Mouse (Mus musculus): Measurements from ENCODE around the gene Rundc3a. TPM values are rescaled to one million over a fixed set of nuclear protein-coding genes. Genes with fewer than 3 reads are reported as not detected.

Rundc3a gene
- polyA plus RNA-seq, 1 experiment, result 10.3 TPM

GRCm38 (mm10) chr11:102367504-102368280 is 25.5 kb upstream of the Rundc3a start:
- Histone ChIP-seq H3K4me2 (ENCODE audit: low read depth) (no peak overlapping the region), H3K27me3 (ENCODE audit: control insufficient read depth, insufficient read depth, insufficient read length) (peaks cover 56% of the 10 kb centered on the region), H3K36me3 (ENCODE audit: control insufficient read depth, insufficient read depth) (no peaks in the 10 kb centered on the region), H3K79me2 (ENCODE audit: control insufficient read depth, insufficient read depth) (no peaks in the 10 kb centered on the region), H3ac (ENCODE audit: control insufficient read depth, insufficient read length) (no peak overlapping the region), H3K4me3 (no peak overlapping the region)
- TF ChIP-seq SRF (IDR thresholded peaks at IDR 0.05; ENCODE audit: control insufficient read depth, insufficient read length, low read depth), result no peak
- no peak for TF ChIP-seq CEBPB (IDR thresholded peaks at IDR 0.05; ENCODE audit: insufficient read depth, poor library complexity, severe bottlenecking)
- TF ChIP-seq POLR2A (IDR thresholded peaks at IDR 0.05; ENCODE audit: insufficient read length, low read depth), result no peak
- no peak for TF ChIP-seq POLR2AphosphoS2 (IDR thresholded peaks at IDR 0.05; ENCODE audit: insufficient read length, low read depth)
- no peak for TF ChIP-seq TCF3 (IDR thresholded peaks at IDR 0.05; ENCODE audit: insufficient read length, low read depth)
- TF ChIP-seq USF1 (IDR thresholded peaks at IDR 0.05; ENCODE audit: low read depth), result no peak
- TF ChIP-seq MYOG (IDR thresholded peaks at IDR 0.05; ENCODE audit: control insufficient read depth in 1 of 3, insufficient read depth in 1 of 3, insufficient read length in 2 of 3, low read depth in 2 of 3), result no peak
- TF ChIP-seq E2F4 (IDR thresholded peaks at IDR 0.05; ENCODE audit: insufficient read depth), result no peak
- TF ChIP-seq REST (IDR thresholded peaks at IDR 0.05; ENCODE audit: insufficient read depth, insufficient read length), result no peak
- TF ChIP-seq MYOD1 (IDR thresholded peaks at IDR 0.05; ENCODE audit: control insufficient read depth in 1 of 3, insufficient read length in 2 of 3, low read depth in 2 of 3), result no peak
- TF ChIP-seq MAX (IDR thresholded peaks at IDR 0.05; ENCODE audit: low read depth), result no peak
- no peak for TF ChIP-seq TCF12 (IDR thresholded peaks at IDR 0.05; ENCODE audit: insufficient read depth, poor library complexity, severe bottlenecking)

DNA sequence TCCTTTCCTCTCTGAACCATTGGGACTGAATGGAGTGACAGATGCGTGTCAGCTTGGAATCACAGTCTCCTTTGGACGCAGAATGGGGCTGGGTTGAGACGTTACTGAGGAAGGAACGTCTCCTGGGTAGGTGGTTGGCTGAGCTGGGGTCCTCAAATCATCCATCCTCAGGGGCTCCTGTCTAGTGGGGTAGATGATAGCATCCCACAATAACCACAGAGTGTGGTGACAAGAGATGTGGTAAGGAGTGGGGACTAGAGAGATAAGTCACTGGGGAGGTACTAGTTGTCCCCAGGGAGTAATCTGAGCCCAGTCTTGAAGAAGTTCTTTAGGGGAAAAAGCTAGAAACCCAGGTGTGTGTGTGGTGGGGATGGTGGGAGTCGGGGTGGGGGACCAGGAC is 24.9 kb upstream of the Rundc3a start:
- TF ChIP-seq MYOG (IDR thresholded peaks at IDR 0.05; ENCODE audit: control insufficient read depth in 1 of 3, insufficient read depth in 1 of 3, insufficient read length in 2 of 3, low read depth in 2 of 3) (no peak), SRF (IDR thresholded peaks at IDR 0.05; ENCODE audit: control insufficient read depth, insufficient read length, low read depth) (no peak), E2F4 (IDR thresholded peaks at IDR 0.05; ENCODE audit: insufficient read depth) (no peak), USF1 (IDR thresholded peaks at IDR 0.05; ENCODE audit: low read depth) (no peak), POLR2AphosphoS2 (IDR thresholded peaks at IDR 0.05; ENCODE audit: insufficient read length, low read depth) (no peak), TCF12 (IDR thresholded peaks at IDR 0.05; ENCODE audit: insufficient read depth, poor library complexity, severe bottlenecking) (no peak), MAX (IDR thresholded peaks at IDR 0.05; ENCODE audit: low read depth) (no peak), CEBPB (IDR thresholded peaks at IDR 0.05; ENCODE audit: insufficient read depth, poor library complexity, severe bottlenecking) (no peak), TCF3 (IDR thresholded peaks at IDR 0.05; ENCODE audit: insufficient read length, low read depth) (no peak), MYOD1 (IDR thresholded peaks at IDR 0.05; ENCODE audit: control insufficient read depth in 1 of 3, insufficient read length in 2 of 3, low read depth in 2 of 3) (no peak), POLR2A (IDR thresholded peaks at IDR 0.05; ENCODE audit: insufficient read length, low read depth) (no peak), REST (IDR thresholded peaks at IDR 0.05; ENCODE audit: insufficient read depth, insufficient read length) (no peak)
- Histone ChIP-seq H3ac (ENCODE audit: control insufficient read depth, insufficient read length) (no peak overlapping the region), H3K4me2 (ENCODE audit: low read depth) (no peak overlapping the region), H3K27me3 (ENCODE audit: control insufficient read depth, insufficient read depth, insufficient read length) (peaks cover 49% of the 10 kb centered on the region), H3K79me2 (ENCODE audit: control insufficient read depth, insufficient read depth) (no peaks in the 10 kb centered on the region), H3K4me3 (no peak overlapping the region), H3K36me3 (ENCODE audit: control insufficient read depth, insufficient read depth) (no peaks in the 10 kb centered on the region)

GRCm38 (mm10) chr11:102369263-102369662 is 23.9 kb upstream of the Rundc3a start:
- Histone ChIP-seq H3K4me2 (ENCODE audit: low read depth) (no peak overlapping the region), H3K4me3 (no peak overlapping the region), H3K27me3 (ENCODE audit: control insufficient read depth, insufficient read depth, insufficient read length) (peaks cover 43% of the 10 kb centered on the region), H3ac (ENCODE audit: control insufficient read depth, insufficient read length) (no peak overlapping the region), H3K36me3 (ENCODE audit: control insufficient read depth, insufficient read depth) (no peaks in the 10 kb centered on the region), H3K79me2 (ENCODE audit: control insufficient read depth, insufficient read depth) (no peaks in the 10 kb centered on the region)
- TF ChIP-seq TCF3 (IDR thresholded peaks at IDR 0.05; ENCODE audit: insufficient read length, low read depth) (no peak), REST (IDR thresholded peaks at IDR 0.05; ENCODE audit: insufficient read depth, insufficient read length) (no peak), MYOG (IDR thresholded peaks at IDR 0.05; ENCODE audit: control insufficient read depth in 1 of 3, insufficient read depth in 1 of 3, insufficient read length in 2 of 3, low read depth in 2 of 3) (no peak), POLR2A (IDR thresholded peaks at IDR 0.05; ENCODE audit: insufficient read length, low read depth) (no peak)

DNA sequence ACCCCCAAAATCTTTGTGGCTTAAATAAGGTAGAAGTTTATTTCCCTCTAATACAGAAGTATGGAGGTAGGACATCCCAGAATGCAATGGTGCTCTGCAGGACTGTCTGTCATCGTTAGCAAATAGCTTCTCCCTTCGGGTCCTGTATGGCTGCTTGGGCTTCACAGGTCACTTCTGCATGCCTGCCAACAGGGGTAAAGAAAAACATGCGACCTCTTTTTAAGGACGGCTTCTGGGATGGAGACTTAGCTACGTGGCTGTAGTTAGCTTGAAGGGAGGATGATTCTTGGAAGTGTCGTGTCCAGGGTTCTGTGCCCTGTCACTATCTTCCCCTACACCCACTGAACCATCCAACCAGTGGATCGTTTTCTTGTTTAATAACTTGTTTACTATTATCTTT is 22.9 kb upstream of the Rundc3a start:
- H3K36me3 ChIP-seq (ENCODE audit: control insufficient read depth, insufficient read depth), result no peaks in the 10 kb centered on the region
- no peak overlapping the region for H3K4me3 ChIP-seq
- H3K4me2 ChIP-seq (ENCODE audit: low read depth), result no peak overlapping the region
- H3K27me3 ChIP-seq (ENCODE audit: control insufficient read depth, insufficient read depth, insufficient read length), result peaks cover 32% of the 10 kb centered on the region
- TF ChIP-seq REST (IDR thresholded peaks at IDR 0.05; ENCODE audit: insufficient read depth, insufficient read length) (no peak), SRF (IDR thresholded peaks at IDR 0.05; ENCODE audit: control insufficient read depth, insufficient read length, low read depth) (no peak), POLR2AphosphoS2 (IDR thresholded peaks at IDR 0.05; ENCODE audit: insufficient read length, low read depth) (no peak), MYOG (IDR thresholded peaks at IDR 0.05; ENCODE audit: control insufficient read depth in 1 of 3, insufficient read depth in 1 of 3, insufficient read length in 2 of 3, low read depth in 2 of 3) (no peak), TCF3 (IDR thresholded peaks at IDR 0.05; ENCODE audit: insufficient read length, low read depth) (no peak), MYOD1 (IDR thresholded peaks at IDR 0.05; ENCODE audit: control insufficient read depth in 1 of 3, insufficient read length in 2 of 3, low read depth in 2 of 3) (no peak), USF1 (IDR thresholded peaks at IDR 0.05; ENCODE audit: low read depth) (no peak), E2F4 (IDR thresholded peaks at IDR 0.05; ENCODE audit: insufficient read depth) (no peak), POLR2A (IDR thresholded peaks at IDR 0.05; ENCODE audit: insufficient read length, low read depth) (no peak), MAX (IDR thresholded peaks at IDR 0.05; ENCODE audit: low read depth) (no peak), CEBPB (IDR thresholded peaks at IDR 0.05; ENCODE audit: insufficient read depth, poor library complexity, severe bottlenecking) (no peak), TCF12 (IDR thresholded peaks at IDR 0.05; ENCODE audit: insufficient read depth, poor library complexity, severe bottlenecking) (no peak)
- no peaks in the 10 kb centered on the region for H3K79me2 ChIP-seq (ENCODE audit: control insufficient read depth, insufficient read depth)
- no peak overlapping the region for H3ac ChIP-seq (ENCODE audit: control insufficient read depth, insufficient read length)

Measured in myocyte (in vitro differentiated cells).